Mouse (Mus musculus): ENCODE results near the gene Mroh2a. TPM values are rescaled to one million over a fixed set of nuclear protein-coding genes. Genes with fewer than 3 reads are reported as not detected.

Mroh2a gene
- polyA plus RNA-seq, 1 experiment from 2014 or later: 0.41 TPM

DNA sequence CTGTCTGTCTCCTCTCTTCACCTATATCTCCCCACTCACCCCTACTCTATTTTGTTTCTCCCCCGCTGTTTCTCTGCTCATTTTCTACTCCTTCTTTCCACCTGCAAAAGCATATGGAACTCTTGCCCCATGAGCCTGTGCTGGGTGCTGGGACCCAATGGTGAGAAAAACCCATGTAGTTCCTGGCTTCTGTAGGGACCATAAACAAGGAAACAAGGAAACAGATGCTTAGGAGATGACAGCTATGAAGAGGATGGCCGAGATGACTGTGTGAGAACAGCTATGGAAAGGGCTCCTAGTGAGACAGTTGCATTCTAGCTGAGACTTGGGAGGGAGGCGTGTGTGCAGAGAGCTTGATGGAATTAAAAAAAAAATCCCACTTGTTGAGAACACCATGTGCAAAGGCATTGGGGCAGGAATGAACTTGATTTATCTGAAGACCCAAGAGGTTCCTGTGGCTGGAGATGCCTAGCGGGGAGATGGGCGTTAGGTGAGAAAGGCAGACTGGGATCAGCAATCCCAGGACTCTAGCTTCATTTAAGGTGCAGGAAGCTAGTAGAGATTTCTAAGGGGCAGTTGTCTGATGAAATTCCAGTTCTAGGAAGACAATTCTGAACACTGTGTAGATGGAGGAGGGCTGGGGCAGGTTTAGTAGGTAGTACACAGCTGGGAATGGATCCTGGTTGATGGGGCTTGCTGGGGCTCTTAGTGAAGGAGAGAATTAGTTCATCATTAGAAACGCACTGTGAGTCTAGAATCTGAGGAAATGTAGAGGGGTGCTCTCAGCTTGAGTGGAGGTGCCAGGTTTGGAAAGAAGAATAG, 4.4 kb downstream of the Mroh2a start:
- DNase-seq (no peak), ATAC-seq (ENCODE audit: low read depth) (no peak)
- Histone ChIP-seq H3K9me3 (replicated peaks) (peaks cover 82% of the 10 kb centered on the region), H3K27me3 (no peaks in the 10 kb centered on the region), H3K36me3 (no peaks in the 10 kb centered on the region), H3K4me1 (replicated peaks) (no peaks in the 10 kb centered on the region), H3K27ac (no peak overlapping the region), H3K4me2 (no peak overlapping the region), H3K9ac (no peak overlapping the region), H3K4me3 (replicated peaks) (no peak overlapping the region)
- 57% methylated on average over 6 of the region's 6 CpGs for WGBS (ENCODE audit: insufficient replicate concordance)

DNA sequence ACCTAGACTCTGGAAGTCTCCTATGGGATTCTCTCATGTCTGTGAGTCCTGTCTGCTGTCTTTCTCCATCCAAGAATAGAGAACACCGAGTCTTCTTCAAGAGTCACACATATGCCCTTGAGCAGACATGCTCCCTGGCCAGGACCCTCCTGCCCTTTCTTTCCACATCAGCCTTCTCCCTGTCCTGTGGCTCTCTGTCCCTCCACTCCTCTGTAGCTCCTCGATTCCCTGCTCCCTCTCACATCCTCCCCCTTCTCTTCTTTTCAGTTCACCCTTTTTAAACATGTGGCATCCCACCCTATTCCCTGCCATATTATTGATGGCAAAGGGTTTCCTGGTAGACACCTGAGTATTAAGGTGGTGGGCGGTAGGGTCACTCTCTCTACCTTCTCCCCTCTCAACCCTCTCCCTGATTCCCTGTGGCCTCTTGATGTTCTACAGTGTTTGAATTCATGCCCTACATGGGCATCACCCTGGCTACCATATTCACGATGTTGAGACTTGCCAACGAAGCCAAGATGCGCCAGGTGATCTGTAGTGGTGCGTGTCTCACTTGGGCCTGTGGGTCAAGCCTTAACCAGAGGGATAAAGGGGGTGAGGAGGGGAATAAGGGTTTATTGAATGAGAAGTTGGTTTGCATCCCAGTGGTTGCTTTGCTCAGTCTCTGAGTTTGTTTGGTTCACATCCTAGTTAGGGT, 5.2 kb downstream of the Mroh2a start:
- Histone ChIP-seq H3K4me3 (replicated peaks) (no peak overlapping the region), H3K4me1 (replicated peaks) (no peaks in the 10 kb centered on the region), H3K9ac (no peak overlapping the region), H3K4me2 (no peak overlapping the region), H3K36me3 (no peaks in the 10 kb centered on the region), H3K27me3 (no peaks in the 10 kb centered on the region), H3K27ac (no peak overlapping the region), H3K9me3 (replicated peaks) (peaks cover 79% of the 10 kb centered on the region)
- WGBS (ENCODE audit: insufficient replicate concordance): 49% methylated on average over 7 of the region's 7 CpGs
- DNase-seq: no peak
- no peak for ATAC-seq (ENCODE audit: low read depth)

- Histone ChIP-seq H3K27me3 (no peaks in the 10 kb centered on the region), H3K4me3 (replicated peaks) (no peak overlapping the region), H3K4me2 (no peak overlapping the region), H3K4me1 (replicated peaks) (no peaks in the 10 kb centered on the region), H3K27ac (no peak overlapping the region), H3K9me3 (replicated peaks) (peaks cover 81% of the 10 kb centered on the region), H3K36me3 (no peaks in the 10 kb centered on the region), H3K9ac (no peak overlapping the region)
- no peak for DNase-seq
- ATAC-seq (ENCODE audit: low read depth): 0 out of 2 replicates have a peak, but pooled peaks have one; percentile 2
- 47% methylated on average over 3 of the region's 3 CpGs for WGBS (ENCODE audit: insufficient replicate concordance)
These were observed 6.0 kb downstream of the Mroh2a start for GRCm38 (mm10) chr1:88232664-88233380.

DNA sequence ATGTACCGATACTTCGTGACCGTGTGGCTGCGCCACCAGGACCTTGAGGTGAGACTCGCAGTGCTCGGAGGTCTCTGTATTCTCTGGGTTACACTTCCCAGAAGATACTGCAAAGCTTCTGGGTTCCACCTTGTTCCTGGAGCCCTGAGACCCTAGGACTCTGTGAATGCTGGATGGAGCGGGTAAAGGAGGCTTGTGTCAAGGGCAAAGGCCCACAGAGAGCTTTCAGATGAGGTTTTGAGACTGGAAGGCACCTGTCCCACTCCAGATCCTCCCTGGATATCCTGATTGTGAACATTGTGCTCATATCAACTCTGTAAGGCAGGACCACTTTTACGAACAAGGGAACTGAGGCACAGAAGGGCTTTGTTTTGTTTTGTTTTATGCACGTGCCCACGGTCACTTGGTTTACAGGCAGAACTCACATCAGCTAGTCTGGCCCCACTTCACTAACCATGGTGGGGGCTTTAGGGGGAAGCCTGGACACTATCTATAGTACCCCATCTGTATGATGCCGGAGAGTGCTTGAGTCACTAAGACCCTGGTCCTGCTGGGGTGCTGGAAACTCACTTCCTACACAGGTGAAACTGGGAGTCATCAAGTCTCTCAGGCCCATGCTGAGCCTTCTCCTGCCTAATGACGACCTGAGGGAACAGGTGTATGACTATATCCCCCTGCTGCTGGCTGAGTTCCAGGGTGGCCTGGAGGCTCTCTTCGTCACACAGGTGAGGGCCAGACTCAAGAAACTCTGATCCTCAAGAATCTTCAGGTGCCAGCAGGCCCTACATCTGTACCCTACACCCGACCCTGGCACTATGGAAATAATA, 6.8 kb downstream of the Mroh2a start:
- no peak overlapping the region for H3K4me2 ChIP-seq
- H3K4me1 ChIP-seq (replicated peaks): no peaks in the 10 kb centered on the region
- no peak for DNase-seq
- ATAC-seq (ENCODE audit: low read depth): 0 out of 2 replicates have a peak, but pooled peaks have one; percentile 3
- WGBS (ENCODE audit: insufficient replicate concordance): 54% methylated on average over 14 of the region's 14 CpGs
- H3K4me3 ChIP-seq (replicated peaks): no peak overlapping the region
- H3K27me3 ChIP-seq: no peaks in the 10 kb centered on the region
- H3K9me3 ChIP-seq (replicated peaks): peaks cover 83% of the 10 kb centered on the region
- H3K36me3 ChIP-seq: no peaks in the 10 kb centered on the region
- H3K27ac ChIP-seq: no peak overlapping the region
- H3K9ac ChIP-seq: no peak overlapping the region

- DNase-seq: no peak
- Histone ChIP-seq H3K4me3 (replicated peaks) (no peak overlapping the region), H3K4me1 (replicated peaks) (no peaks in the 10 kb centered on the region), H3K9me3 (replicated peaks) (peaks cover 88% of the 10 kb centered on the region), H3K27me3 (no peaks in the 10 kb centered on the region), H3K27ac (no peak overlapping the region), H3K9ac (no peak overlapping the region), H3K36me3 (no peaks in the 10 kb centered on the region), H3K4me2 (no peak overlapping the region)
- 45% methylated on average over 4 of the region's 4 CpGs for WGBS (ENCODE audit: insufficient replicate concordance)
- no peak for ATAC-seq (ENCODE audit: low read depth)
These were observed 7.4 kb downstream of the Mroh2a start for GRCm38 (mm10) chr1:88234248-88234610.

GRCm38 (mm10) chr1:88234646-88235045, 7.9 kb downstream of the Mroh2a start:
- H3K9me3 ChIP-seq (replicated peaks): peaks cover 88% of the 10 kb centered on the region
- DNase-seq (no peak), ATAC-seq (ENCODE audit: low read depth) (no peak)
- no peaks in the 10 kb centered on the region for H3K4me1 ChIP-seq (replicated peaks)
- WGBS (ENCODE audit: insufficient replicate concordance): 31% methylated on average over 5 of the region's 5 CpGs
- H3K4me2 ChIP-seq: no peak overlapping the region
- no peaks in the 10 kb centered on the region for H3K27me3 ChIP-seq
- H3K27ac ChIP-seq: no peak overlapping the region
- H3K4me3 ChIP-seq (replicated peaks): no peak overlapping the region
- H3K36me3 ChIP-seq: no peaks in the 10 kb centered on the region
- no peak overlapping the region for H3K9ac ChIP-seq

- H3K36me3 ChIP-seq: no peaks in the 10 kb centered on the region
- no peaks in the 10 kb centered on the region for H3K4me1 ChIP-seq (replicated peaks)
- H3K4me3 ChIP-seq (replicated peaks): no peak overlapping the region
- H3K9ac ChIP-seq: no peak overlapping the region
- H3K27me3 ChIP-seq: no peaks in the 10 kb centered on the region
- 48% methylated on average over 11 of the region's 11 CpGs for WGBS (ENCODE audit: insufficient replicate concordance)
- ATAC-seq (ENCODE audit: low read depth) (0 out of 2 replicates have a peak, but pooled peaks have one; percentile 6), DNase-seq (no peak)
- peaks cover 88% of the 10 kb centered on the region for H3K9me3 ChIP-seq (replicated peaks)
- no peak overlapping the region for H3K4me2 ChIP-seq
- H3K27ac ChIP-seq: no peak overlapping the region
These were observed 8.5 kb downstream of the Mroh2a start for GRCm38 (mm10) chr1:88235046-88235893.

DNA sequence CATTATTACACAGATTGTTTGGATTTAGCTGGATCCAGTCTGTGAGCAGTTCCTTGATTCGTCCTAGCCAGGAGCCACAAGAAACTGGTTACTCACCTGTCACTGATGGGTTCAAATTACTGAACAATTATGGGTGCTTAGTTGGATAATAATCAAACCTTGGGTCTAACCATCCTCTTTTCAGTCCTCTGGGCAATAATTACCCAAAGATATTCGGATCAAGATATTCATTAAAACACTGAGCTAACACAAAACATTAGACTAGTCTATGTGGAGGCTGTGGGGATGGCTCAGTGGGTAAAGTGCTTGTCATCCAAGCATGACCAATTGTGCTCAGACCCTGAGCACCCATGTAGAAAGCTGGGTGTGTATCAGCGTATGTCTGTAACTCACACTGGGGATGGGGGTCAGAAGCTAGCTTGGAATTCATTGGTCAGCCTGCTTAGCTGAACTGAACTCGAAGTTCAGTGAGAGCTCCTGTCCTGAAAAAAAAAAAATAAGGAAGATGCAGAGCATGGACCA, 9.2 kb downstream of the Mroh2a start:
- Histone ChIP-seq H3K9ac (no peak overlapping the region), H3K36me3 (no peaks in the 10 kb centered on the region), H3K27ac (no peak overlapping the region), H3K4me2 (no peak overlapping the region), H3K27me3 (no peaks in the 10 kb centered on the region), H3K9me3 (replicated peaks) (peaks cover 91% of the 10 kb centered on the region), H3K4me1 (replicated peaks) (no peaks in the 10 kb centered on the region), H3K4me3 (replicated peaks) (no peak overlapping the region)
- DNase-seq: no peak
- ATAC-seq (ENCODE audit: low read depth): no peak
- 39% methylated on average over 4 of the region's 4 CpGs for WGBS (ENCODE audit: insufficient replicate concordance)

DNA sequence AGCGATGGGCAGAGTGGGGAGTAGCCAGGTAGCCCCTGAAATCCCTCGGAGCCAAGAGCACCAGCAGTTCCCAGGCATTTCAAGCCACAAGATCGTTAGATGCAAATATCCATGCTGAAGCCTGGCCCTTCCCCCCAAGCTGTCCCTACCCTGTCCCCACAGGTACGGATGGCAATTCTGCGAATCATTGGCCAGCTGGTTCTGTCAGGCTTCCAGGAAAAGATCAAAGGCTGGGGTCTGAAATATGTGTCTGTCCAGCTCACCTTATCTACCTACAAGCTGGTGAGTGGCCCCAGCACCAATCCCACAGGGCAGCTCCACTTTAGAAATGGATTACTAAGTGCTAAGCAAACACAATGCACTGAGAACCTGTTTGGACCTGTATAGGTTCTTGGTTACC, 10.5 kb downstream of the Mroh2a start:
- H3K9ac ChIP-seq: no peak overlapping the region
- H3K27ac ChIP-seq: no peak overlapping the region
- no peak overlapping the region for H3K4me2 ChIP-seq
- peaks cover 86% of the 10 kb centered on the region for H3K9me3 ChIP-seq (replicated peaks)
- H3K27me3 ChIP-seq: no peaks in the 10 kb centered on the region
- WGBS (ENCODE audit: insufficient replicate concordance): 57% methylated on average over 5 of the region's 5 CpGs
- H3K4me1 ChIP-seq (replicated peaks): no peaks in the 10 kb centered on the region
- no peaks in the 10 kb centered on the region for H3K36me3 ChIP-seq
- no peak for DNase-seq
- H3K4me3 ChIP-seq (replicated peaks): no peak overlapping the region
- ATAC-seq (ENCODE audit: low read depth): no peak

DNA sequence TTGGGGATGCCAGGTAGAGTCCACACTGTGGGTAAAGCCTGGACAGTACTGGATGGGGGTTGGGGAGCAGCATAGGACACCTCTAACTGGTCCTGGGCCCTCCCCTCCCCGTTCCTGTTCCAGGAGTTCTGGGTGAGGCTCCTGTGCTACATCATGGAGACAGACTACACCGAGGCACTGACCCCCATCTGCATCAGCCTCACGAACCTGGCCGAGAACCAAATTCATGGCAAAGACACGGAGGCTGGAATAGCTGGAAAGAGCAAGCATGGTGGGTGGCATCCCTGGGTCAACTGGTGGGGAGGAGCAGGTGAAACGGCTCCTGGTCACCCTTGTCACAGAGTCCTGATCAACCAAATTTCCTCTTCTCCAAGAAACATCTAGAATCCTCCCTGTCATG, 12.0 kb downstream of the Mroh2a start:
- H3K4me2 ChIP-seq: no peak overlapping the region
- no peaks in the 10 kb centered on the region for H3K27me3 ChIP-seq
- H3K4me1 ChIP-seq (replicated peaks): no peaks in the 10 kb centered on the region
- H3K9me3 ChIP-seq (replicated peaks): peaks cover 76% of the 10 kb centered on the region
- H3K4me3 ChIP-seq (replicated peaks): no peak overlapping the region
- H3K9ac ChIP-seq: no peak overlapping the region
- no peaks in the 10 kb centered on the region for H3K36me3 ChIP-seq
- WGBS (ENCODE audit: insufficient replicate concordance): 59% methylated on average over 6 of the region's 6 CpGs
- DNase-seq (no peak), ATAC-seq (ENCODE audit: low read depth) (no peak)
- no peak overlapping the region for H3K27ac ChIP-seq
